Mouse (Mus musculus) forebrain, embryonic 11.5 days (tissue): ENCODE measurements around the gene Dlx1. TPM values are rescaled to one million over a fixed set of nuclear protein-coding genes. Genes with fewer than 3 reads are reported as not detected.
A peak's percentile ranks its signal among the peaks of the same experiment; 100 is the strongest.

ENCODE experiments used
- ATAC-seq: fragments of 200-750 bp; cut with Nextera tagmentation; replicated peaks from 2 replicates; pipeline ENCODE4 v1.8.0; 2017; ENCODE audit warnings: moderate TSS enrichment; ENCODE audit not compliant: low FRiP score
- DNase-seq: peaks from one replicate; pipeline ENCODE4 v3.0.0-alpha.2; 2017; ENCODE audit warnings: low spot score
- H3K27ac ChIP-seq: fragments of 300-500 bp; sonication (generic); 2 replicates; pipeline ENCODE4 v1.5.1; 2014; ENCODE audit warnings: low read depth, low read length
- H3K27me3 ChIP-seq: fragments of 300-500 bp; sonication (generic); 2 replicates; pipeline ENCODE4 v1.6.1; 2014; ENCODE audit warnings: mild to moderate bottlenecking, low read length, mixed read lengths; ENCODE audit not compliant: control insufficient read depth, insufficient read depth
- H3K36me3 ChIP-seq: fragments of 300-500 bp; sonication (generic); 2 replicates; pipeline ENCODE4 v1.6.1; 2014; ENCODE audit warnings: mild to moderate bottlenecking, low read length, moderate library complexity, mixed read lengths; ENCODE audit not compliant: control insufficient read depth, insufficient read depth
- H3K4me1 ChIP-seq: fragments of 300-500 bp; sonication (generic); replicated peaks from 2 replicates; pipeline ENCODE4 v1.6.1; 2014; ENCODE audit warnings: low read length, mixed read lengths; ENCODE audit not compliant: control insufficient read depth, insufficient read depth
- H3K4me2 ChIP-seq: fragments of 300-500 bp; sonication (generic); 2 replicates; pipeline ENCODE4 v1.6.1; 2014; ENCODE audit warnings: low read depth, mild to moderate bottlenecking, low read length, moderate library complexity, mixed read lengths; ENCODE audit not compliant: severe bottlenecking
- H3K4me3 ChIP-seq: fragments of 300-500 bp; sonication (generic); 2 replicates; pipeline ENCODE4 v1.5.1; 2014; ENCODE audit warnings: low read depth, low read length
- H3K9ac ChIP-seq: fragments of 300-500 bp; sonication (generic); 2 replicates; pipeline ENCODE4 v1.6.1; 2014; ENCODE audit warnings: low read length
- H3K9me3 ChIP-seq: fragments of 300-500 bp; sonication (generic); 2 replicates; pipeline ENCODE4 v1.6.1; 2016; ENCODE audit warnings: low read length, mixed read lengths; ENCODE audit not compliant: control insufficient read depth
- WGBS: fragments of 180-500 bp; shearing (Covaris S2); extraction: QIAGEN DNeasy Blood & Tissue Kit; methylation state at CpG from one replicate; pipeline ENCODE4 v1.1.7; 2014; 5-methylcytosine and 5-hydroxymethylcytosine counted together
- polyA plus RNA-seq: library from polyadenylated mRNA; unstranded; fragments of >200 nt; fragmentation: Nextera tagmentation; extraction: Ambion mirVana; gene quantifications from 2 replicates; pipeline ENCODE4 v1.2.1, GENCODE M21; 2014

Gene Dlx1
- polyA plus RNA-seq, 1 experiment from 2014 or later, result 118 TPM

GRCm38 (mm10) chr2:71542227-71542815 is 14.4 kb downstream of the Dlx1 start:
- Histone ChIP-seq H3K4me1 (peaks cover 32% of the 10 kb centered on the region), H3K9ac (peak overlapping the region; percentile 1; the same call in 1 of the 2 replicates), H3K4me2 (peak overlapping the region; percentile 96), H3K27ac (no peak overlapping the region), H3K27me3 (peaks cover 75% of the 10 kb centered on the region), H3K9me3 (no peaks in the 10 kb centered on the region), H3K4me3 (peak overlapping the region; percentile 54), H3K36me3 (no peaks in the 10 kb centered on the region; the same call in 1 of the 2 replicates)
- WGBS, result 1% methylated on average over 11 of the region's 11 CpGs
- DNase-seq (no peak), ATAC-seq (no peak)

- peak overlapping the region; percentile 66; the same call in 1 of the 2 replicates for H3K27ac ChIP-seq
- peak; percentile 77 for DNase-seq
Observed at GRCm38 (mm10) chr2:71542816-71543301, 14.9 kb downstream of the Dlx1 start.

GRCm38 (mm10) chr2:71543531-71543930 is 15.6 kb downstream of the Dlx1 start:
- Histone ChIP-seq H3K4me3 (peak overlapping the region; percentile 54), H3K27ac (peak overlapping the region; percentile 84; the same call in 1 of the 2 replicates), H3K4me2 (peak overlapping the region; percentile 96), H3K36me3 (no peaks in the 10 kb centered on the region; the same call in 1 of the 2 replicates), H3K9ac (peak overlapping the region; percentile 73), H3K4me1 (peaks cover 33% of the 10 kb centered on the region), H3K9me3 (no peaks in the 10 kb centered on the region), H3K27me3 (peaks cover 66% of the 10 kb centered on the region)
- 2% methylated on average over 9 of the region's 9 CpGs for WGBS
- no peak for DNase-seq
- no peak for ATAC-seq

More at GRCm38 (mm10) chr2:71542816-71543301, 14.9 kb downstream of the Dlx1 start:
- Histone ChIP-seq H3K9me3 (no peaks in the 10 kb centered on the region), H3K4me2 (peak overlapping the region; percentile 96), H3K4me1 (peaks cover 32% of the 10 kb centered on the region), H3K4me3 (peak overlapping the region; percentile 54), H3K36me3 (no peaks in the 10 kb centered on the region; the same call in 1 of the 2 replicates), H3K9ac (peak overlapping the region; percentile 63), H3K27me3 (peaks cover 71% of the 10 kb centered on the region)
- ATAC-seq, result peak; percentile 22
- WGBS, result under 1% methylated on average over 30 of the region's 30 CpGs

GRCm38 (mm10) chr2:71543948-71544347 is 16.0 kb downstream of the Dlx1 start:
- no peaks in the 10 kb centered on the region for H3K9me3 ChIP-seq
- H3K36me3 ChIP-seq, result no peaks in the 10 kb centered on the region; the same call in 1 of the 2 replicates
- H3K9ac ChIP-seq, result peak overlapping the region; percentile 73
- DNase-seq (no peak), ATAC-seq (no peak)
- 2% methylated on average over 20 of the region's 20 CpGs for WGBS
- peak overlapping the region; percentile 84 for H3K27ac ChIP-seq
- H3K4me2 ChIP-seq, result peak overlapping the region; percentile 96
- H3K27me3 ChIP-seq, result peaks cover 64% of the 10 kb centered on the region
- peak overlapping the region; percentile 54 for H3K4me3 ChIP-seq
- peaks cover 32% of the 10 kb centered on the region for H3K4me1 ChIP-seq

GRCm38 (mm10) chr2:71544391-71545285 is 16.7 kb downstream of the Dlx1 start:
- peak; percentile 79 for DNase-seq
- no peak for ATAC-seq
- Histone ChIP-seq H3K36me3 (no peaks in the 10 kb centered on the region; the same call in 1 of the 2 replicates), H3K4me3 (peak overlapping the region; percentile 54), H3K4me2 (peak overlapping the region; percentile 96), H3K27ac (peak overlapping the region; percentile 84), H3K27me3 (peaks cover 64% of the 10 kb centered on the region), H3K4me1 (peaks cover 27% of the 10 kb centered on the region), H3K9me3 (no peaks in the 10 kb centered on the region), H3K9ac (peak overlapping the region; percentile 73)
- 1% methylated on average over 61 of the region's 61 CpGs for WGBS

GRCm38 (mm10) chr2:71545401-71545881 is 17.5 kb downstream of the Dlx1 start:
- Histone ChIP-seq H3K4me2 (peak overlapping the region; percentile 96), H3K9me3 (no peaks in the 10 kb centered on the region), H3K27me3 (peaks cover 63% of the 10 kb centered on the region), H3K36me3 (no peaks in the 10 kb centered on the region; the same call in 1 of the 2 replicates), H3K27ac (peak overlapping the region; percentile 84), H3K4me1 (peaks cover 22% of the 10 kb centered on the region), H3K9ac (peak overlapping the region; percentile 73), H3K4me3 (peak overlapping the region; percentile 54)
- peak; percentile 76 for DNase-seq
- WGBS, result under 1% methylated on average over 32 of the region's 32 CpGs
- ATAC-seq, result no peak

GRCm38 (mm10) chr2:71545882-71546639 is 18.1 kb downstream of the Dlx1 start:
- H3K4me2 ChIP-seq, result peak overlapping the region; percentile 96
- H3K36me3 ChIP-seq, result no peaks in the 10 kb centered on the region; the same call in 1 of the 2 replicates
- peaks cover 18% of the 10 kb centered on the region for H3K4me1 ChIP-seq
- peaks cover 63% of the 10 kb centered on the region for H3K27me3 ChIP-seq
- H3K4me3 ChIP-seq, result peak overlapping the region; percentile 54
- H3K9me3 ChIP-seq, result no peaks in the 10 kb centered on the region
- peak overlapping the region; percentile 84 for H3K27ac ChIP-seq
- DNase-seq (peak; percentile 86), ATAC-seq (peak; percentile 65)
- WGBS, result under 1% methylated on average over 57 of the region's 59 CpGs
- peak overlapping the region; percentile 73 for H3K9ac ChIP-seq
